Mouse (Mus musculus): Measurements from ENCODE around the gene Zfp973. TPM values are rescaled to one million over a fixed set of nuclear protein-coding genes. Genes with fewer than 3 reads are reported as not detected.
"Not testable (repeated sequence)": the region's sequence is repeated elsewhere in the genome, so short reads cannot be mapped to it uniquely, and the experiment has no call there.

The Zfp973 gene
- polyA plus RNA-seq (2012; rRNA removed): 0.75 and 1.5 TPM in 2 replicates

- H3K4me3 ChIP-seq (ENCODE audit: control insufficient read depth, low read depth, low read length); H3K4me1 ChIP-seq (ENCODE audit: control insufficient read depth, insufficient read depth, low read length); H3K27ac ChIP-seq (ENCODE audit: control insufficient read depth, insufficient read depth, low read depth, low read length); H3K36me3 ChIP-seq (ENCODE audit: control insufficient read depth, insufficient read depth, low read length); H3K27me3 ChIP-seq (ENCODE audit: control insufficient read depth, insufficient read depth, low read length): not testable (repeated sequence)
These were observed at the start of gene Zfp973 for GRCm38 (mm10) chr2:176670222-176670621. Gene Zfp973 (plus strand): TSS chr2:176670522.

- not testable (repeated sequence) for H3K36me3 ChIP-seq (ENCODE audit: control insufficient read depth, insufficient read depth, low read length); H3K27ac ChIP-seq (ENCODE audit: control insufficient read depth, insufficient read depth, low read depth, low read length); H3K4me1 ChIP-seq (ENCODE audit: control insufficient read depth, insufficient read depth, low read length); H3K27me3 ChIP-seq (ENCODE audit: control insufficient read depth, insufficient read depth, low read length); H3K4me3 ChIP-seq (ENCODE audit: control insufficient read depth, low read depth, low read length)
These were observed 34.1 kb upstream of the Zfp973 start, which contains the start of gene Gm14308 for GRCm38 (mm10) chr2:176636244-176636643. Gene Gm14308 (minus strand): TSS chr2:176636344.

GRCm38 (mm10) chr2:176708051-176708450 is 37.7 kb downstream of the Zfp973 start, which contains the start of gene Gm14305:
Gene Gm14305 (plus strand): TSS chr2:176708328.
- not testable (repeated sequence) for H3K27me3 ChIP-seq (ENCODE audit: control insufficient read depth, insufficient read depth, low read length); H3K36me3 ChIP-seq (ENCODE audit: control insufficient read depth, insufficient read depth, low read length); H3K27ac ChIP-seq (ENCODE audit: control insufficient read depth, insufficient read depth, low read depth, low read length); H3K4me1 ChIP-seq (ENCODE audit: control insufficient read depth, insufficient read depth, low read length)
- H3K4me3 ChIP-seq (ENCODE audit: control insufficient read depth, low read depth, low read length): peak within 1 kb of the TSS; percentile 61

Other genes with a start within 250 kb of the Zfp973 start
- 0.52 and 3.7 TPM in 2 replicates for gene Gm14435, start 246.9 kb upstream of the Zfp973 start, polyA plus RNA-seq (2012; rRNA removed)
- 1.7 and 2.9 TPM in 2 replicates for gene Gm14434, start 183.7 kb upstream of the Zfp973 start, polyA plus RNA-seq (2012; rRNA removed)
- gene Zfp967, start 149.5 kb upstream of the Zfp973 start, polyA plus RNA-seq (2012; rRNA removed): not detected in 2 replicates
- 0.30 TPM in 1 of 2 replicates, not detected in the other for gene Gm14308, start 34.2 kb upstream of the Zfp973 start, polyA plus RNA-seq (2012; rRNA removed)
- gene Gm14305, start 37.8 kb downstream of the Zfp973 start, polyA plus RNA-seq (2012; rRNA removed): 0.78 TPM in 2 replicates
- gene Gm14295, start 128.1 kb downstream of the Zfp973 start, polyA plus RNA-seq (2012; rRNA removed): 3.2 and 4.2 TPM in 2 replicates
- not detected in 2 replicates for gene Gm14408, start 160.6 kb downstream of the Zfp973 start, polyA plus RNA-seq (2012; rRNA removed)

Measured in testis, adult 2 months (tissue).